Mouse (Mus musculus) MEL (cell line): Measurements from ENCODE around the gene Tmem130.

Experiments used
- CHD2 ChIP-seq: IDR thresholded peaks from 2 replicates; pipeline ENCODE4 v1.6.1; 2011; ENCODE audit warnings: low read length, improper control_type of control experiment
- CTCF ChIP-seq, 3 experiments: IDR thresholded peaks in 2 of 3; conservative IDR thresholded peaks in 1 of 3; 2 replicates each; pipeline ENCODE4 v1.5.1; 2011 to 2012; ENCODE audit warnings: low read length in 3 of 3, low read depth in 2 of 3, mild to moderate bottlenecking in 2 of 3, improper control_type of control experiment in 1 of 3, inconsistent platforms in 1 of 3, mixed read lengths in 1 of 3, moderate library complexity in 1 of 3; ENCODE audit not compliant: control insufficient read depth in 1 of 3, insufficient read depth in 1 of 3, poor library complexity in 1 of 3, severe bottlenecking in 1 of 3
- EP300 ChIP-seq, 2 experiments: IDR thresholded peaks; 2 replicates each; pipeline ENCODE4 v1.6.1; 2011; ENCODE audit warnings: improper control_type of control experiment in 2 of 2, low read length in 2 of 2, low read depth in 1 of 2, mild to moderate bottlenecking in 1 of 2
- GABPA ChIP-seq: IDR thresholded peaks from 2 replicates; pipeline ENCODE4 v1.6.1; 2012; ENCODE audit warnings: low read depth, mild to moderate bottlenecking, inconsistent platforms, low read length, improper control_type of control experiment, moderate library complexity
- MAZ ChIP-seq: IDR thresholded peaks from 2 replicates; pipeline ENCODE4 v1.6.1; 2012; ENCODE audit warnings: low read depth, mild to moderate bottlenecking, inconsistent platforms, low read length, improper control_type of control experiment
- NELFE ChIP-seq: IDR thresholded peaks from 2 replicates; pipeline ENCODE4 v1.6.1; 2011; ENCODE audit warnings: low read depth, low read length, improper control_type of control experiment
- POLR2A ChIP-seq, 2 experiments: IDR thresholded peaks; 2 replicates each; pipeline ENCODE4 v1.6.1; 2011 to 2012; ENCODE audit warnings: low read length in 2 of 2, mild to moderate bottlenecking in 2 of 2, control low read depth in 1 of 2, improper control_type of control experiment in 1 of 2, low read depth in 1 of 2, moderate library complexity in 1 of 2; ENCODE audit not compliant: control insufficient read depth in 1 of 2, insufficient read depth in 1 of 2, poor library complexity in 1 of 2
- TCF12 ChIP-seq: IDR thresholded peaks from 2 replicates; pipeline ENCODE4 v1.6.1; 2014; ENCODE audit warnings: low read depth, mild to moderate bottlenecking, inconsistent platforms, low read length, improper control_type of control experiment, moderate library complexity
- USF1 ChIP-seq: IDR thresholded peaks from 2 replicates; pipeline ENCODE4 v1.6.1; 2014; ENCODE audit warnings: low read depth, mild to moderate bottlenecking, inconsistent platforms, low read length, improper control_type of control experiment, moderate library complexity

DNA sequence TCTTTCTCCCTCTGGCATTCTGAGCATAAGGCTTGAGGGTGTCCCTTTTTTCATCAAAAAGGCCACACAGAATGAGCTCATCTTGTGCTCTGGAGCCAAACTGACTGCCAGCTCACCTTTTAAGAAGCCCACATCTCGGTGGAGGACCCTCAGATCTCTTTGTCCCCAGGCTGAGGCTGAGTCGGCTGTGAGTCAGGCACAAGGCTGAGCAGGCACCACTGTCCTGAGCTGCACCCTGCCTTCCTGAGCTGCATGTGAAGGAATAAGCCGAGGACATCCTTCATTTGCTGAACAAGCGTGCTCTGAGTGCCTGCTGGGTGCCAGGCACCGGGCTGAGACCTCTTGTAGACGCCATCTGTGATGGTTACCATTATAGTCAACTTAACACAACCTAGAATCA lies 44.4 kb downstream of the Tmem130 start:
- TF ChIP-seq CHD2 (no peak), EP300 (IDR thresholded peaks at IDR 0.05; ENCODE audit: low read depth in 1 of 2, low read length in 2 of 2) (no peak), NELFE (no peak), POLR2A (IDR thresholded peaks at IDR 0.05; ENCODE audit: control insufficient read depth in 1 of 2, insufficient read depth in 1 of 2, low read depth in 1 of 2, low read length in 2 of 2, poor library complexity in 1 of 2) (no peak), GABPA (no peak), TCF12 (no peak), USF1 (no peak), CTCF (IDR thresholded peaks at IDR 0.05 in 2 of 3, conservative IDR thresholded peaks at IDR 0.05 in 1 of 3; ENCODE audit: control insufficient read depth in 1 of 3, insufficient read depth in 1 of 3, low read depth in 2 of 3, low read length in 3 of 3, poor library complexity in 1 of 3, severe bottlenecking in 1 of 3) (no peak), MAZ (no peak)
